Mouse (Mus musculus) c-Kit-positive CD71-positive TER-119-negative erythroid progenitor cells, embryonic 14.5 days (primary cell): ENCODE measurements around the gene Samd13.

Source experiments
- DNase-seq: peaks from one replicate; pipeline ENCODE4 v3.0.0-alpha.2; 2013; ENCODE audit warnings: low read depth

Samd13 gene

DNA sequence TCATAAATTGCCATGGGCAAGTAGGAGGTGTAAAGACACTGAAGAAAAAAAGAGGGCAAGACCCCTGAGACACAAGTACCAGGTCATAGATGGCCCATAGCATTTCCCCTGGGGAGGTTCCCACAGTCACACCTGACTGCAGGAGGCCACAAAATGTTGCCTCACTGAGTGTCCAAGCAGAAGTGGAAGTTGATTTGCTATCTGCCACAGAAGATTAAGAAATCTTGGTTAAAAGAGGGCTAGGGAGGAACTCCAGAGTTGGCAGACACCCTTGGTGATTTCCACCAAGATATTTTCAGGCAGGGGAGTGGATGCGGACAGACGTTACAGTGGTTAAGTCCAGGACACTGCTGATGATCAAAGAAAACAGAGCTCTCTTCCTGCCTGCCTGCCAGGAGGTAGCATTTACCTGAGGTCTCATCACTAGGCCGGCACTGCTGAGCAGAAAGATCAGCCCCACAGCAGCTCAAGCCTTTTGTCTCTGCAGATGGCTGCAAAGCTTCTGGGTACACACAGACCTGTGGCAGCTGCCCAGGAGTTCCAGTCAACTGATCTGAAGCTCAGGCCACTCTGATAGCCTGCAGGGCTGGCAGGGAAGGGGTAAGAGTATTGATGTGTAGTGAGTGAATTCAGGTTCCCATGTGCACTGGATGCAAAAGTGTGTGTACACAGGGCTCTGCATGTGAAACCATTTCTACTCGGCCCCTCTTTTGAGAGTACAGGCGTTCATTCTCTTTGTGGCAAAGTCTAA, 68.7 kb downstream of the Samd13 start:
- no peak for DNase-seq

DNA sequence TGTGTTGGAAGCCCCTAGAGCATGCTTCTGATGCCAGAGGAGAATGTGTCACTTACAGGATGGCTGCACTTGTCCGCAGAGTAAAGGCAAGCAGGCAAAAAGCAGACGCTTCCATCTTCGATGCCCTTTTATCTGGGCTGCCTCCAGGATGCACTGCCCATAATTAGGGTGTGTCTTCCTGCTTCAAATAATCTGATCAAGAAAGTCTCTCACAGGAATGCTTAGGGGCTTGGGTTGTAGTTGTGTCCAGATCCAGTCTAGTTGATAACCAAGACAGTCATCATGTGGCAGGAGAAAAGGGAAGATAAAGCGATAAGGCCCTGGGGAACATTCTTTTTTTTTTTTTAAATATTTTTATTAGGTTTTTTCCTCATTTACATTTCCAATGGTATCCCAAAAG, 69.9 kb downstream of the Samd13 start, which contains the start of gene Dnase2b:
Gene Dnase2b, minus strand, starts transcription at position 101 of the 400 bp plus-strand sequence.
- no peak for DNase-seq

GRCm38 (mm10) chr3:146611821-146612220, 73.6 kb downstream of the Samd13 start:
- no peak for DNase-seq

DNA sequence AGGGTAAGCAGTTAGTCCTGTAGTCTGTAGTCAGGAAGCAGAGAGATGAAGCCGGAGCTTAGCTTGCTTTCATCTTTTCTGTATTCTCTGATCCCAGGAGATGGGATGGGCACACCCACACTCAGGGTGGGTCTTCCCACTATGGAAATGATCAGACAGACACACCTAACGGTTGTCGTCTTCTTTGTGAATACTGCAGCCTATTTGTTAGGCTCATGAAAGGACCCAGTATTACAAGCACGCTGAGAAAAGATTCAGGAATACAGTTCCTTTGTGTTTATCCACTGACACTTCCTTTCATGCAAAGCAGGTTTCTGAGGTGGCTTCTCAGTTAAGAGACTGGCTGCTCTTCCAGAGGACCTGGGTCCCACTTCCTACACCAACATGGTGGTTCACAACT, 74.1 kb downstream of the Samd13 start:
- no peak for DNase-seq

- DNase-seq, result no peak
Observed at GRCm38 (mm10) chr3:146610322-146610721, 75.1 kb downstream of the Samd13 start.

DNA sequence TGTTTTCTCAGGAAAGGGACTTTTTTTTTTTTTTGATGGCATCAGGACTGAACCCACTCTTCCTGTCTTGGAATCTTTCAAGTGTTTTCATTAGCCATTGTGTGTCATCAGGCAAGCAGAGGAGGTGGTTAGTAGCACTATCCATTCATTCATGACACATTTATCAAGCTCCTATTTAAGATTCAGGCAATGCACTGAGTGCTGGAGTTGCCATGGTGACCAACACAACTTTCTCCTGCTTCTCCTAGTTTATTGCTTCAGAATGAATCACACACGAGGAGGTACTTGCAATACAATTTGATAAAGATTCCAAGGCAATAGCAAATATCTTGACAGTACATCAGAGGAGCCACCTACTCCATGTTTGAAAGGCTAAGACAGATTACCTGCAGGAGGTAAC, 78.0 kb downstream of the Samd13 start:
- DNase-seq, result no peak

DNA sequence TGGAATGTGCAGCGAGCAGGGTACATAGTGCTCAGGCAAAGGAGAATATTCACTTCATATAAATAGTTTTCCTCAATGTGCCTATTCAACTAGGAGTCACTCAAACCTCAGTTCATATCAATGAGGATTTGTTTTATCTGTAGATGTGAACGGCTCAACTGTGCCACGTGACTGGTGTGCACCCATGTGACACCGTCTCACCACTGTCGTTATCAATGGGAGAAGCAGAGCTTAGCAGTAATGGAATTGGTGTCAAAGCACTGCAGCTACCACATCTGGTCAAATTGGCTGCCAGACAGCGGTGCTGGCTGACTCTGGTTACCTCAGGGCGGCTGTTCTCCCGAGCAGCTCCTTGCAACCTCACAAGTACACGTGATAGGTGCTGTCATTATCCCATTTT, 80.7 kb downstream of the Samd13 start:
- no peak for DNase-seq

DNA sequence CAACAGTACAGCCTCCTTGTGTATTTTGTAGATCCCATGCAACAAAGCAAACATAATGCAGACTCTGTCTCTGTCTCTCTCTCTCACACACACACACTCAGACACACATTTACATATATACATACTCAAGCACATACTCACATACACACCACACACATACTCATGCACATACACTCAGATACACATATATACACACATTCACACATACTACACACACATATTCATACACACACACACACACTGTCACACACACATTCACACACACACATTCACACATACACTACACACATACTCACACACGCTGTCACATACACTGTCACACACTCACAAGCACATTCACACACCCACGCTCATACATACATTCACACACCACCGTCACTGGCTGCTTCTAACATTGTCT, 82.9 kb downstream of the Samd13 start:
- DNase-seq, result no peak

DNA sequence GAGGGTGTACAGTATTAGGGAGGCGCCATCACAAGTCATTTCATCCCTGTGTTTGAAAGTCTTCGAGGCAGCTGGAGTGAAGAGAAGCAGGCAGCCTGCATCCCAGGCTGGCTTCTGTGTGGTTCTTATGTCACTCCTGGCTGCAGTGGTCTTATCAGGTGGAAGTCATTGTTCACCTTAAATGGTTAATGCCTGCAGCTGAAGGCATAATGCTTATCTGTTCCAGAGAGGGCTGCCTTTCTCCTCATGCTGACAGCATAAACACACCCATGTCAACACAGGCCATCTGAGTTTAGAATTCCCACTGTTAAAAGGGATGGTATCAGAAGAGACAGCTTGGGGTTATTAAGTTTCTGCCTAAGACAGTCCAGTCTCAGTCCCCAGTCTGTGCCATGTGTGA, 84.2 kb downstream of the Samd13 start:
- peak; percentile 15 for DNase-seq

GRCm38 (mm10) chr3:146599198-146599900, 86.0 kb downstream of the Samd13 start:
- DNase-seq, result no peak

- DNase-seq, result no peak
Observed at GRCm38 (mm10) chr3:146598411-146598810, 87.0 kb downstream of the Samd13 start.

GRCm38 (mm10) chr3:146596864-146597263, 88.5 kb downstream of the Samd13 start:
- no peak for DNase-seq

DNA sequence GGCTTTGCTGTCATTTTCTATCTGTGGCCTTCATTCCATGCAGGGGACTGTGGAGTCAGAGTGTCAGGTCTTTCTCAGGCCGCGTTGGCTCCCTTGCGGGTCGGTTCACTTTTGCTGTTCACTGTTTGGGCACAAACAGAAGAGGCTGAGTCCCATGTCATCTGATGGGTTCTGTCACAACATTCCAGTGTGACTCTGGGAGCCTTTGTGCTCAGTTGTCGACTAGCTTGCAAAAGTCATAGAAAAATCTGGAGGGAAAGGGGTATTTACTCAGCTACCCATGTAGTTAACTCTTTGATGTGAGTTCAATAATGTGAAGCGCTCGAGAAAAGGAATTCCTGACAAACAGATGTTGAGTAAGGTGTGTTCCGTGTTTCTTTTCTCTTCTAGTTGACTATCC, 89.0 kb downstream of the Samd13 start:
- no peak for DNase-seq

GRCm38 (mm10) chr3:146595440-146595839, 90.0 kb downstream of the Samd13 start:
- DNase-seq, result no peak
